Mouse (Mus musculus): ENCODE data around the gene Krtap9-3.

GRCm38 (mm10) chr11:99557976-99558745, 39.7 kb downstream of the Krtap9-3 start:
- TF ChIP-seq CTCF (IDR thresholded peaks at IDR 0.05; ENCODE audit: extremely low read depth, insufficient read depth, insufficient read length, insufficient replicate concordance), result no peak
- no peak for TF ChIP-seq POLR2A (IDR thresholded peaks at IDR 0.05; ENCODE audit: low read depth, low read length)
